Mouse (Mus musculus) olfactory bulb, adult 2 months (tissue): Measurements from ENCODE around the gene Smim13.

ENCODE experiments used
- CTCF ChIP-seq: fragments of 200-500 bp; IDR thresholded peaks from 2 replicates; pipeline ENCODE4 v1.5.1; 2012; ENCODE audit warnings: low read depth, mild to moderate bottlenecking, low read length, moderate library complexity; ENCODE audit not compliant: insufficient read depth
- POLR2A ChIP-seq: fragments of 200-500 bp; IDR thresholded peaks from 2 replicates; pipeline ENCODE4 v1.6.1; 2012; ENCODE audit warnings: mild to moderate bottlenecking, low read depth, low read length, moderate library complexity; ENCODE audit not compliant: insufficient read depth

DNA sequence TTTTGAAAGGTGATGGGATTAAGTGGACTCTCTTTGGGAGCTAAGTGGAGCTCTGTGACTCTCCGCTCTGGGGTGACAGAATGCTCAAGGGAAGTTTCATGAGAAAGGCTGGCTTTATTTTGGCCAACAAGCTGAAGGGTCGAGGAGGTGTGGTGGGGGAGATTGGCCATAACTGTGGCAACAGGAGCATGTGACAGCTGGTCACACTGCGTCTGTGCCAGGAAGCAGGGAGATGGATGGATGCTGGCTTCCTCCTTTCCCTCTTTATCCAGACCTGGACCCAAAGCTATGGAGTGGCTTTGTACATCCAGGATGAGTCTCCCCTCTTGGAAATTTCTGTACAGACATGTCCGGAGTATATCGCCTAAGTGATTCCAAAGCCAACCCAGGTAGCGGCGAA, 16.4 kb upstream of the Smim13 start:
- TF ChIP-seq CTCF, result no peak
- no peak for TF ChIP-seq POLR2A
